Mouse (Mus musculus) bone marrow macrophage, adult 2 months (primary cell): ENCODE measurements around the gene Ttc28.

Experiments
- CTCF ChIP-seq: IDR thresholded peaks from 2 replicates; pipeline ENCODE4 v1.5.1; 2012; ENCODE audit warnings: low read depth, mild to moderate bottlenecking, low read length, moderate library complexity
- POLR2A ChIP-seq: IDR thresholded peaks from 2 replicates; pipeline ENCODE4 v1.6.1; 2012; ENCODE audit warnings: mild to moderate bottlenecking, low read depth, low read length, borderline replicate concordance

DNA sequence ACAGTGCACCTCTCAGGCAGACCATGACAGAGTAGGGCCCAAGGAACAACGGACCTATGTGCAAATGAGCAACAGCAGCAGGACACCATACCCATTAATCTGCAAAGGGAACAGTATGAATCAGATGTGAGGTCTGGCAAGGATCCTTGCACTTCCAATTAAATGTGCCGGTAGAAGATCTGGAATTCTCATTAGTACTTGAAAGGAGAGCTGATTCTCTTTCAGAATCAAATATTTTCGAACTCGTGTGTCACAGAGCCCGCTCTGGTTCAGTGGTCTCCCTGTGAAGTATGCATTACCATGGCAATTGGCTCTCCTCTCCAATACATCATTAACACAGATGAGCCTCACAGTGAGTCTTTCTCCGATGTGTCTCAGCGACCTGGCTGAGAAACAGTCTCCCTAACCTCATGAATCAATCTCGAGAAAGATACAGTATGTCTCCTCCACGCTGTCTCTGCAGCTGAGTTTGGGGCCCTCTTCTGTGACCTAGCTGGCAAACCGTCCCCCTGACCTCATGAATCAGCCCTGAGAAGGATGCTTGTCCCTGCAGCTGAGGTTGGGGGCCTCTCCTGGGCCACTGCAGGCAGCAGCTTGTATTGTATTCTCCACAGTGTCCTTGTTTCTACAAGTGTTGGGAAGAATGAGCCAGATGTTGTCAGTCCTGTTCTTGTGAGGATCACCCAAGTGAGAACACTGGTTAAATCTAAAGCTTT is 241.3 kb downstream of the Ttc28 start:
- TF ChIP-seq CTCF (no peak), POLR2A (no peak)
